Mouse (Mus musculus) liver, embryonic 14.5 days (tissue): ENCODE data around the gene Hist1h2bk. TPM values are rescaled to one million over a fixed set of nuclear protein-coding genes. Genes with fewer than 3 reads are reported as not detected.

ENCODE experiments used
- ATAC-seq: fragments of 200-750 bp; cut with Nextera tagmentation; 2 replicates; pipeline ENCODE4 v1.8.0; 2017; ENCODE audit warnings: moderate number of reproducible peaks, mild to moderate bottlenecking, moderate library complexity; ENCODE audit not compliant: insufficient read depth
- DNase-seq, 3 experiments: peaks; one replicate each; pipeline ENCODE4 v3.0.0-alpha.2; 2012 to 2013; ENCODE audit warnings: low read depth in 3 of 3, low spot score in 3 of 3
- H3K27ac ChIP-seq: fragments of 300-500 bp; sonication (generic); 2 replicates; pipeline ENCODE4 v1.5.1; 2014; ENCODE audit warnings: moderate library complexity, mild to moderate bottlenecking, control low read depth, inconsistent platforms
- H3K27me3 ChIP-seq: fragments of 300-500 bp; sonication (generic); 2 replicates; pipeline ENCODE4 v1.6.1; 2014; ENCODE audit warnings: mild to moderate bottlenecking, low read length, moderate library complexity; ENCODE audit not compliant: control insufficient read depth, insufficient read depth
- H3K36me3 ChIP-seq: fragments of 300-500 bp; sonication (generic); replicated peaks from 2 replicates; pipeline ENCODE4 v1.6.1; 2014; ENCODE audit warnings: low read depth; ENCODE audit not compliant: control insufficient read depth, insufficient read depth
- H3K4me1 ChIP-seq, 2 experiments: fragments of 200-500 bp in 1 of 2; fragments of 300-500 bp in 1 of 2; sonication (generic) in 1 of 2; replicated peaks; 2 replicates each; pipeline ENCODE4 v1.6.1; 2012 to 2014; ENCODE audit warnings: antibody characterized with exemption in 1 of 2, inconsistent platforms in 1 of 2, low read length in 1 of 2; ENCODE audit not compliant: control insufficient read depth in 2 of 2, insufficient read depth in 2 of 2
- H3K4me2 ChIP-seq: fragments of 300-500 bp; sonication (generic); 2 replicates; pipeline ENCODE4 v1.6.1; 2014; ENCODE audit warnings: low read depth, mild to moderate bottlenecking, control low read depth, moderate library complexity
- H3K4me3 ChIP-seq, 2 experiments: fragments of 200-500 bp in 1 of 2; fragments of 300-500 bp in 1 of 2; sonication (generic) in 1 of 2; 2 replicates each; pipeline ENCODE4 v1.5.1; 2012 to 2014; ENCODE audit warnings: low read depth in 2 of 2, low read length in 2 of 2, mild to moderate bottlenecking in 2 of 2, control low read depth in 1 of 2, inconsistent platforms in 1 of 2, moderate library complexity in 1 of 2; ENCODE audit not compliant: insufficient read depth in 1 of 2
- H3K9ac ChIP-seq: fragments of 300-500 bp; sonication (generic); replicated peaks from 2 replicates; pipeline ENCODE4 v1.6.1; 2014; ENCODE audit warnings: mild to moderate bottlenecking, control low read depth, moderate library complexity
- H3K9me3 ChIP-seq: fragments of 300-500 bp; sonication (generic); 2 replicates; pipeline ENCODE4 v1.6.1; 2016; ENCODE audit warnings: low read length, mixed read lengths; ENCODE audit not compliant: control insufficient read depth
- CTCF ChIP-seq: IDR thresholded peaks from 2 replicates; pipeline ENCODE4 v1.5.1; 2016; ENCODE audit warnings: antibody characterized with exemption, low read depth, control low read depth
- EP300 ChIP-seq: IDR thresholded peaks from 2 replicates; pipeline ENCODE4 v1.6.1; 2016; ENCODE audit warnings: antibody characterized with exemption, low read depth
- WGBS: fragments of 180-500 bp; shearing (Covaris S2); extraction: QIAGEN DNeasy Blood & Tissue Kit; methylation state at CpG from one replicate; pipeline ENCODE4 v1.1.7; 2014; ENCODE audit not compliant: insufficient replicate concordance; 5-methylcytosine and 5-hydroxymethylcytosine counted together
- polyA plus RNA-seq, 2 experiments: library from polyadenylated mRNA; depleted of rRNA in 1 of 2; stranded (reverse) in 1 of 2; unstranded in 1 of 2; fragments of >200 nt; fragmentation: Nextera tagmentation in 1 of 2; extraction: Ambion mirVana in 1 of 2; gene quantifications; 2 replicates each; pipeline versions ENCODE4 v1.2.1 to v1.2.3; 2012 to 2014

Gene Hist1h2bk
- polyA plus RNA-seq, 2 experiments, result 3.1 to 17.7 TPM

- WGBS, result 19% methylated on average over 13 of the region's 13 CpGs
- peak overlapping the region; percentile 62 for H3K4me2 ChIP-seq
- H3K9ac ChIP-seq, result no peak overlapping the region
- no peak overlapping the region for H3K4me3 ChIP-seq
- peaks cover 0 to 16% of the 10 kb centered on the region in 2 experiments for H3K4me1 ChIP-seq
- TF ChIP-seq CTCF (no peak), EP300 (no peak)
- H3K36me3 ChIP-seq, result no peaks in the 10 kb centered on the region
- no peaks in the 10 kb centered on the region for H3K9me3 ChIP-seq
- no peak overlapping the region for H3K27ac ChIP-seq
- no peak for DNase-seq
- H3K27me3 ChIP-seq, result peaks cover 50% of the 10 kb centered on the region
- no peak for ATAC-seq
Measured at GRCm38 (mm10) chr13:22013716-22014115, 22.0 kb upstream of the Hist1h2bk start.

GRCm38 (mm10) chr13:22014411-22014845 is 21.2 kb upstream of the Hist1h2bk start:
- Histone ChIP-seq H3K9ac (no peak overlapping the region), H3K27me3 (peaks cover 43% of the 10 kb centered on the region), H3K27ac (no peak overlapping the region), H3K9me3 (no peaks in the 10 kb centered on the region), H3K4me2 (peak overlapping the region; percentile 62), H3K36me3 (no peaks in the 10 kb centered on the region), H3K4me1 (peaks cover under 1 to 16% of the 10 kb centered on the region in 2 experiments), H3K4me3 (peak overlapping the region; percentile 29 to 35; a peak in 3 of 4 replicates)
- no peak for DNase-seq
- TF ChIP-seq EP300 (no peak), CTCF (no peak)
- ATAC-seq, result no peak
- WGBS, result 9% methylated on average over 17 of the region's 17 CpGs

- peak overlapping the region; percentile 31 to 44 for H3K4me3 ChIP-seq
- ATAC-seq (peak; percentile 83), DNase-seq (peak in 2 of 3 experiments; percentile 77 to 82)
- no peaks in the 10 kb centered on the region for H3K36me3 ChIP-seq
- peak overlapping the region; percentile 62 for H3K4me2 ChIP-seq
- no peak overlapping the region for H3K9ac ChIP-seq
- H3K27me3 ChIP-seq, result peaks cover 31% of the 10 kb centered on the region
- H3K4me1 ChIP-seq, result peaks cover 2 to 22% of the 10 kb centered on the region in 2 experiments
- TF ChIP-seq EP300, result no peak
- peak; percentile 22 for TF ChIP-seq CTCF
- no peaks in the 10 kb centered on the region for H3K9me3 ChIP-seq
- H3K27ac ChIP-seq, result no peak overlapping the region
- 11% methylated on average over 27 of the region's 27 CpGs for WGBS
Measured at GRCm38 (mm10) chr13:22015479-22016450, 19.9 kb upstream of the Hist1h2bk start.

- Histone ChIP-seq H3K4me3 (peak overlapping the region; percentile 57 to 92), H3K9ac (peak overlapping the region; percentile 87), H3K27me3 (no peaks in the 10 kb centered on the region; the same call in 1 of the 2 replicates), H3K9me3 (no peaks in the 10 kb centered on the region), H3K4me1 (peaks cover 2 to 16% of the 10 kb centered on the region in 2 experiments), H3K4me2 (peak overlapping the region; percentile 94), H3K27ac (peak overlapping the region; percentile 78), H3K36me3 (no peaks in the 10 kb centered on the region)
- TF ChIP-seq CTCF (no peak), EP300 (no peak)
- DNase-seq (no peak), ATAC-seq (peak; percentile 68)
- under 1% methylated on average over 44 of the region's 44 CpGs for WGBS
Measured at GRCm38 (mm10) chr13:22019934-22020835, 15.5 kb upstream of the Hist1h2bk start.
